Mouse (Mus musculus) macrophage (primary cell): Measurements from ENCODE around the gene Parn. TPM values are rescaled to one million over a fixed set of nuclear protein-coding genes. Genes with fewer than 3 reads are reported as not detected.

Experiments
- H3K27ac ChIP-seq: fragments of 350-480 bp; formaldehyde crosslinking; 2 replicates; pipeline ENCODE4 v1.9.0; 2021
- H3K36me3 ChIP-seq: fragments of 350-480 bp; formaldehyde crosslinking; 2 replicates; pipeline ENCODE4 v1.9.0; 2021; ENCODE audit errors: inconsistent target
- H3K4me3 ChIP-seq: fragments of 350-480 bp; formaldehyde crosslinking; 2 replicates; pipeline ENCODE4 v1.9.0; 2021; ENCODE audit errors: inconsistent target
- H3K79me2 ChIP-seq: fragments of 350-480 bp; formaldehyde crosslinking; 2 replicates; pipeline ENCODE4 v1.9.0; 2021; ENCODE audit errors: inconsistent target
- WGBS: methylation state at CpG from one replicate; pipeline ENCODE4 v1.1.7; 2026; ENCODE audit warnings: inconsistent platforms; ENCODE audit not compliant: missing documents; 5-methylcytosine and 5-hydroxymethylcytosine counted together
- polyA plus RNA-seq: library from polyadenylated mRNA; stranded (reverse); fragments of 250-400 nt; gene quantifications from 3 replicates; pipeline ENCODE4 v1.2.4, GENCODE M21; 2018; ENCODE audit warnings: inconsistent platforms

Parn gene
- polyA plus RNA-seq, 1 experiment from 2014 or later: 20.8 TPM

GRCm38 (mm10) chr16:13610951-13611381 lies 57.0 kb downstream of the Parn start:
- 88% methylated on average over 5 of the region's 5 CpGs for WGBS
- Histone ChIP-seq H3K79me2 (no peaks in the 10 kb centered on the region), H3K36me3 (0 out of 2 replicates have a peak, but pooled peaks cover 4% of the 10 kb centered on the region), H3K4me3 (no peak overlapping the region), H3K27ac (no peak overlapping the region)

- no peak overlapping the region for H3K27ac ChIP-seq
- 87% methylated on average over 1 of the region's 1 CpGs for WGBS
- no peaks in the 10 kb centered on the region for H3K79me2 ChIP-seq
- H3K36me3 ChIP-seq: no peaks in the 10 kb centered on the region
- H3K4me3 ChIP-seq: no peak overlapping the region
Measured at GRCm38 (mm10) chr16:13608705-13609085, 59.3 kb downstream of the Parn start.

- H3K79me2 ChIP-seq: no peaks in the 10 kb centered on the region
- no peaks in the 10 kb centered on the region for H3K36me3 ChIP-seq
- no peak overlapping the region for H3K4me3 ChIP-seq
- 96% methylated on average over 4 of the region's 4 CpGs for WGBS
- no peak overlapping the region for H3K27ac ChIP-seq
Measured at GRCm38 (mm10) chr16:13607987-13608704, 59.8 kb downstream of the Parn start.

GRCm38 (mm10) chr16:13602779-13603178 lies 65.2 kb downstream of the Parn start:
- no peak overlapping the region for H3K4me3 ChIP-seq
- no peaks in the 10 kb centered on the region for H3K36me3 ChIP-seq
- H3K27ac ChIP-seq: no peak overlapping the region
- H3K79me2 ChIP-seq: no peaks in the 10 kb centered on the region
- 70% methylated on average over 1 of the region's 1 CpGs for WGBS

- Histone ChIP-seq H3K27ac (no peak overlapping the region), H3K79me2 (no peaks in the 10 kb centered on the region), H3K36me3 (no peaks in the 10 kb centered on the region), H3K4me3 (no peak overlapping the region)
- WGBS: 92% methylated on average over 2 of the region's 2 CpGs
Measured at GRCm38 (mm10) chr16:13589049-13589408, 78.9 kb downstream of the Parn start.

- Histone ChIP-seq H3K4me3 (no peak overlapping the region), H3K36me3 (no peaks in the 10 kb centered on the region), H3K79me2 (no peaks in the 10 kb centered on the region), H3K27ac (no peak overlapping the region)
- WGBS: 97% methylated on average over 5 of the region's 5 CpGs
Measured at GRCm38 (mm10) chr16:13588182-13589048, 79.6 kb downstream of the Parn start.

GRCm38 (mm10) chr16:13585234-13585633 lies 82.7 kb downstream of the Parn start:
- Histone ChIP-seq H3K27ac (no peak overlapping the region), H3K36me3 (no peaks in the 10 kb centered on the region), H3K4me3 (no peak overlapping the region), H3K79me2 (no peaks in the 10 kb centered on the region)
- WGBS: 92% methylated on average over 9 of the region's 9 CpGs

GRCm38 (mm10) chr16:13580784-13581183 lies 87.2 kb downstream of the Parn start:
- WGBS: 88% methylated on average over 3 of the region's 3 CpGs
- no peaks in the 10 kb centered on the region for H3K79me2 ChIP-seq
- no peak overlapping the region for H3K4me3 ChIP-seq
- H3K27ac ChIP-seq: no peak overlapping the region
- H3K36me3 ChIP-seq: no peaks in the 10 kb centered on the region

GRCm38 (mm10) chr16:13580016-13580415 lies 88.0 kb downstream of the Parn start:
- no peaks in the 10 kb centered on the region for H3K79me2 ChIP-seq
- 100% methylated on average over 1 of the region's 1 CpGs for WGBS
- H3K4me3 ChIP-seq: no peak overlapping the region
- no peak overlapping the region for H3K27ac ChIP-seq
- H3K36me3 ChIP-seq: no peaks in the 10 kb centered on the region

- Histone ChIP-seq H3K79me2 (no peaks in the 10 kb centered on the region), H3K36me3 (no peaks in the 10 kb centered on the region), H3K27ac (no peak overlapping the region), H3K4me3 (no peak overlapping the region)
- WGBS: 79% methylated on average over 4 of the region's 4 CpGs
Measured at GRCm38 (mm10) chr16:13575306-13575705, 92.7 kb downstream of the Parn start.

GRCm38 (mm10) chr16:13568280-13568679 lies 99.7 kb downstream of the Parn start:
- H3K4me3 ChIP-seq: no peak overlapping the region
- H3K79me2 ChIP-seq: no peaks in the 10 kb centered on the region
- H3K36me3 ChIP-seq: no peaks in the 10 kb centered on the region
- WGBS: 78% methylated on average over 2 of the region's 2 CpGs
- H3K27ac ChIP-seq: no peak overlapping the region

GRCm38 (mm10) chr16:13567614-13568013 lies 100.4 kb downstream of the Parn start:
- Histone ChIP-seq H3K79me2 (no peaks in the 10 kb centered on the region), H3K27ac (no peak overlapping the region)
- WGBS: 91% methylated on average over 1 of the region's 1 CpGs

GRCm38 (mm10) chr16:13566351-13566750 lies 101.6 kb downstream of the Parn start:
- Histone ChIP-seq H3K79me2 (no peaks in the 10 kb centered on the region), H3K27ac (no peak overlapping the region), H3K36me3 (no peaks in the 10 kb centered on the region), H3K4me3 (no peak overlapping the region)
- WGBS: 97% methylated on average over 6 of the region's 6 CpGs

More at GRCm38 (mm10) chr16:13567614-13568013, 100.4 kb downstream of the Parn start:
- Histone ChIP-seq H3K36me3 (no peaks in the 10 kb centered on the region), H3K4me3 (no peak overlapping the region)

- Histone ChIP-seq H3K36me3 (no peaks in the 10 kb centered on the region), H3K79me2 (no peaks in the 10 kb centered on the region), H3K27ac (no peak overlapping the region), H3K4me3 (no peak overlapping the region)
- WGBS: 97% methylated on average over 5 of the region's 5 CpGs
Measured at GRCm38 (mm10) chr16:13565291-13565690, 102.7 kb downstream of the Parn start.

GRCm38 (mm10) chr16:13557784-13558183 lies 110.2 kb downstream of the Parn start:
- 87% methylated on average over 2 of the region's 2 CpGs for WGBS
- no peak overlapping the region for H3K4me3 ChIP-seq
- H3K36me3 ChIP-seq: no peaks in the 10 kb centered on the region
- H3K27ac ChIP-seq: no peak overlapping the region
- no peaks in the 10 kb centered on the region for H3K79me2 ChIP-seq
